Mouse (Mus musculus): Measurements from ENCODE around the gene Gamt.

- TF ChIP-seq CTCF (IDR thresholded peaks at IDR 0.05; ENCODE audit: borderline replicate concordance, extremely low read depth, insufficient read depth, insufficient read length) (no peak), POLR2A (IDR thresholded peaks at IDR 0.05; ENCODE audit: borderline replicate concordance, extremely low read depth, insufficient read depth, insufficient read length, poor library complexity, severe bottlenecking) (no peak)
These were observed 21.0 kb downstream of the Gamt start for GRCm38 (mm10) chr10:80239791-80240190.

Measured in brain, embryonic 14.5 days (tissue).